Mouse (Mus musculus) MEL (cell line): ENCODE data around the gene Htr2b.

ENCODE experiments used
- CHD2 ChIP-seq: IDR thresholded peaks from 2 replicates; pipeline ENCODE4 v1.6.1; 2011; ENCODE audit warnings: low read length, improper control_type of control experiment
- CTCF ChIP-seq, 3 experiments: IDR thresholded peaks in 2 of 3; conservative IDR thresholded peaks in 1 of 3; 2 replicates each; pipeline ENCODE4 v1.5.1; 2011 to 2012; ENCODE audit warnings: low read length in 3 of 3, low read depth in 2 of 3, mild to moderate bottlenecking in 2 of 3, improper control_type of control experiment in 1 of 3, inconsistent platforms in 1 of 3, mixed read lengths in 1 of 3, moderate library complexity in 1 of 3; ENCODE audit not compliant: control insufficient read depth in 1 of 3, insufficient read depth in 1 of 3, poor library complexity in 1 of 3, severe bottlenecking in 1 of 3
- GATA1 ChIP-seq: IDR thresholded peaks from 2 replicates; pipeline ENCODE4 v1.6.1; 2011; ENCODE audit warnings: low read depth, low read length, improper control_type of control experiment
- MXI1 ChIP-seq: IDR thresholded peaks from 2 replicates; pipeline ENCODE4 v1.6.1; 2011; ENCODE audit warnings: mild to moderate bottlenecking, low read depth, low read length, improper control_type of control experiment
- MYC ChIP-seq: IDR thresholded peaks from 2 replicates; pipeline ENCODE4 v1.6.1; 2011; ENCODE audit warnings: low read depth, mild to moderate bottlenecking, low read length, improper control_type of control experiment, moderate library complexity
- NRF1 ChIP-seq: IDR thresholded peaks from 2 replicates; pipeline ENCODE4 v1.6.1; 2014; ENCODE audit warnings: low read depth, mild to moderate bottlenecking, inconsistent platforms, low read length, improper control_type of control experiment, moderate library complexity; ENCODE audit not compliant: poor library complexity, insufficient read depth, severe bottlenecking
- POLR2AphosphoS2 ChIP-seq: IDR thresholded peaks from 2 replicates; pipeline ENCODE4 v1.6.1; 2011; ENCODE audit warnings: low read length, improper control_type of control experiment
- TBP ChIP-seq: IDR thresholded peaks from 2 replicates; pipeline ENCODE4 v1.8.0; 2011; ENCODE audit warnings: low read depth, low read length, improper control_type of control experiment
- TCF12 ChIP-seq: IDR thresholded peaks from 2 replicates; pipeline ENCODE4 v1.6.1; 2014; ENCODE audit warnings: low read depth, mild to moderate bottlenecking, inconsistent platforms, low read length, improper control_type of control experiment, moderate library complexity
- USF1 ChIP-seq: IDR thresholded peaks from 2 replicates; pipeline ENCODE4 v1.6.1; 2014; ENCODE audit warnings: low read depth, mild to moderate bottlenecking, inconsistent platforms, low read length, improper control_type of control experiment, moderate library complexity
- ZKSCAN1 ChIP-seq: IDR thresholded peaks from 2 replicates; pipeline ENCODE4 v1.6.1; 2012; ENCODE audit warnings: low read depth, mild to moderate bottlenecking, inconsistent platforms, low read length, improper control_type of control experiment, moderate library complexity

DNA sequence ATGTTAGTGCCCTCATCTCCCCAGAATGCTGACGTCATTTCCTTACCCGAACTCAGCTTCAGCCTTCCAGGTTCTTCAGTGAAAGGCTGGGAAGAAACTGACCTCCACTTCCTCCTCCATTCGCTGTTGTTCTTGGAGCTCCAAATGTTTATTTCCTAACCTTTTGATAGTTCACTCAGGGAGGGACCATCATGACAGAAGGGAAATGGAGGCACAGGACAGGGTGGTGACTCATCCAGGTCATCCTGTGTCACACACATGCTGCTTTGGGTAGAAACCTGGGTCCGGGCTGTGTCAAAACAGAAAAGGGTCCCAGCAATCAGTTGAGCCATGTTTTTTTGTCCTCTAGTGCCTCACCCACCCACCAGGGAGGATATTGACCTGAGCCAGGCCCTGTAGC is 31.4 kb upstream of the Htr2b start:
- TF ChIP-seq ZKSCAN1 (no peak), MXI1 (no peak), TBP (no peak), CTCF (IDR thresholded peaks at IDR 0.05 in 2 of 3, conservative IDR thresholded peaks at IDR 0.05 in 1 of 3; ENCODE audit: control insufficient read depth in 1 of 3, insufficient read depth in 1 of 3, low read depth in 2 of 3, low read length in 3 of 3, poor library complexity in 1 of 3, severe bottlenecking in 1 of 3) (no peak), CHD2 (no peak), GATA1 (no peak), TCF12 (no peak), MYC (no peak), POLR2AphosphoS2 (no peak), NRF1 (no peak), USF1 (no peak)
